Mouse (Mus musculus) ES-Bruce4 (cell line): Measurements from ENCODE around the gene Faim.

Source experiments
- CTCF ChIP-seq: IDR thresholded peaks from one replicate; pipeline ENCODE4 v1.8.1; 2011; ENCODE audit warnings: low read depth, low read length
- POLR2A ChIP-seq: IDR thresholded peaks from one replicate; pipeline ENCODE4 v1.8.1; 2011; ENCODE audit warnings: low read length; ENCODE audit not compliant: insufficient read depth

- TF ChIP-seq CTCF (peak; percentile 75), POLR2A (no peak)
Measured at GRCm38 (mm10) chr9:98965084-98965483, 21.1 kb upstream of the Faim start.
